Mouse (Mus musculus) neural tube, embryonic 14.5 days (tissue): ENCODE measurements at regions not wholly inside any gene's neighbourhood (a gene's known extent, or its start where the extent isn't known, plus 50 kb on each side); places are given as distances from the start of the nearest gene placed in this dataset.
A peak's percentile ranks its signal among the peaks of the same experiment; 100 is the strongest.
"Not testable (repeated sequence)": the region's sequence is repeated elsewhere in the genome, so short reads cannot be mapped to it uniquely, and the experiment has no call there.

Experiments used
- ATAC-seq: fragments of 200-750 bp; cut with Nextera tagmentation; 2 replicates; pipeline ENCODE4 v1.8.0; 2017; ENCODE audit warnings: low read depth, mild to moderate bottlenecking, moderate TSS enrichment, moderate library complexity
- H3K27ac ChIP-seq: fragments of 300-500 bp; sonication (generic); 2 replicates; pipeline ENCODE4 v1.5.1; 2014; ENCODE audit warnings: low read depth, mild to moderate bottlenecking, control low read depth, low read length, moderate library complexity, mixed read lengths
- H3K27me3 ChIP-seq: fragments of 300-500 bp; sonication (generic); 2 replicates; pipeline ENCODE4 v1.6.1; 2014; ENCODE audit warnings: low read length; ENCODE audit not compliant: control insufficient read depth, insufficient read depth
- H3K36me3 ChIP-seq: fragments of 300-500 bp; sonication (generic); 2 replicates; pipeline ENCODE4 v1.6.1; 2014; ENCODE audit warnings: low read length, mixed read lengths; ENCODE audit not compliant: control insufficient read depth, insufficient read depth
- H3K4me1 ChIP-seq: fragments of 300-500 bp; sonication (generic); 2 replicates; pipeline ENCODE4 v1.6.1; 2014; ENCODE audit warnings: low read length; ENCODE audit not compliant: control insufficient read depth, insufficient read depth
- H3K4me2 ChIP-seq: fragments of 300-500 bp; sonication (generic); 2 replicates; pipeline ENCODE4 v1.6.1; 2014; ENCODE audit warnings: mild to moderate bottlenecking, low read depth, low read length, control low read depth
- H3K4me3 ChIP-seq: fragments of 300-500 bp; sonication (generic); 2 replicates; pipeline ENCODE4 v1.5.1; 2014; ENCODE audit warnings: low read depth, low read length, control low read depth, mixed read lengths
- H3K9ac ChIP-seq: fragments of 300-500 bp; sonication (generic); replicated peaks from 2 replicates; pipeline ENCODE4 v1.6.1; 2014; ENCODE audit warnings: low read depth, mild to moderate bottlenecking, control low read depth, low read length, mixed read lengths
- H3K9me3 ChIP-seq: fragments of 300-500 bp; sonication (generic); 2 replicates; pipeline ENCODE4 v1.6.1; 2016; ENCODE audit warnings: low read length; ENCODE audit not compliant: control insufficient read depth
- WGBS: fragments of 180-500 bp; shearing (Covaris S2); extraction: QIAGEN DNeasy Blood & Tissue Kit; methylation state at CpG from one replicate; pipeline ENCODE4 v1.1.7; 2014; 5-methylcytosine and 5-hydroxymethylcytosine counted together

GRCm38 (mm10) chr17:14116223-14116622 is 56.9 kb upstream of the Gm7358 start:
- 82% methylated on average over 2 of the region's 2 CpGs for WGBS
- Histone ChIP-seq H3K4me2 (no peak overlapping the region), H3K4me1 (no peaks in the 10 kb centered on the region), H3K9me3 (no peaks in the 10 kb centered on the region), H3K27ac (no peak overlapping the region), H3K4me3 (no peak overlapping the region), H3K9ac (no peak overlapping the region), H3K27me3 (no peaks in the 10 kb centered on the region), H3K36me3 (no peaks in the 10 kb centered on the region)
- ATAC-seq = peak; percentile 24; the same call in 1 of the 2 replicates

- Histone ChIP-seq H3K4me1 (no peaks in the 10 kb centered on the region), H3K9ac (no peak overlapping the region), H3K4me2 (no peak overlapping the region), H3K9me3 (no peaks in the 10 kb centered on the region), H3K27me3 (no peaks in the 10 kb centered on the region), H3K4me3 (no peak overlapping the region), H3K36me3 (no peaks in the 10 kb centered on the region), H3K27ac (no peak overlapping the region)
- ATAC-seq = no peak
- 81% methylated on average over 2 of the region's 2 CpGs for WGBS
Observed at GRCm38 (mm10) chr17:14114856-14115255, 55.5 kb upstream of the Gm7358 start.

DNA sequence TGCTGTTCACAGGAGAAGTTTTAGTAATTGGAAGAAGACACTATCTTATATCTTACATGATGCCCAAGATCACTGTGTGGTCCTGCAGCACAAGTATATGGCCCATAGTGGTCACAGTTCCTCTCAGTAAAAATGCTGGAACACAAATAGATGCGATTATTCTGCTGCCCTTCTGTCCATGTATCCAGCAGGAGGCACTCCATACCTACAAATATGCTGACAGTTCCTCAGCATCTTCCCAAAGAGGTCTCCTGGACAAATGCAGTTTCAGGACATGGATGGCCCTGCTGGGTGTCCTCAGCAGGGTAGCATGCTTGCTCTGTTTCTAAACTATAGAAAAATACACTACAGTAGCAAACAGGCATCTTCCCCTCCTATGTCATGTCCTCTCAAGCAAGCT is 52.4 kb upstream of the Gm7358 start:
- not testable (repeated sequence) for ATAC-seq, H3K9ac ChIP-seq, H3K36me3 ChIP-seq, H3K9me3 ChIP-seq, H3K27me3 ChIP-seq, H3K4me2 ChIP-seq, H3K27ac ChIP-seq, H3K4me1 ChIP-seq, H3K4me3 ChIP-seq
- WGBS = 47% methylated on average over 1 of the region's 1 CpGs
